Mouse (Mus musculus): Measurements from ENCODE around the gene Smco3.
A peak's percentile ranks its signal among the peaks of the same experiment; 100 is the strongest.

Gene Smco3

GRCm38 (mm10) chr6:136847267-136847666 lies 12.0 kb upstream of the Smco3 start:
- DNase-seq (ENCODE audit: low read depth, low spot score), result no peak

GRCm38 (mm10) chr6:136845706-136846480 lies 10.6 kb upstream of the Smco3 start:
- DNase-seq (ENCODE audit: low read depth, low spot score), result no peak

- DNase-seq (ENCODE audit: low read depth, low spot score), result no peak
These were observed 9.7 kb upstream of the Smco3 start for GRCm38 (mm10) chr6:136844903-136845302.

- no peak for DNase-seq (ENCODE audit: low read depth, low spot score)
These were observed 2.1 kb upstream of the Smco3 start for GRCm38 (mm10) chr6:136837323-136837722.

GRCm38 (mm10) chr6:136831712-136832111 lies 3.5 kb downstream of the Smco3 start:
- no peak for DNase-seq (ENCODE audit: low read depth, low spot score)

GRCm38 (mm10) chr6:136828681-136829080 lies 6.6 kb downstream of the Smco3 start:
- DNase-seq (ENCODE audit: low read depth, low spot score), result no peak

- DNase-seq (ENCODE audit: low read depth, low spot score), result peak; percentile 96
These were observed 7.2 kb downstream of the Smco3 start, which contains the start of gene Wbp11 for GRCm38 (mm10) chr6:136827881-136828561. Gene Wbp11 (minus strand): TSS chr6:136828233.

GRCm38 (mm10) chr6:136827516-136827880 lies 7.8 kb downstream of the Smco3 start, which contains the start of gene BC049715:
Gene BC049715 (plus strand): TSS chr6:136827626.
- DNase-seq (ENCODE audit: low read depth, low spot score), result no peak

GRCm38 (mm10) chr6:136827116-136827515 lies 8.1 kb downstream of the Smco3 start:
- no peak for DNase-seq (ENCODE audit: low read depth, low spot score)

- no peak for DNase-seq (ENCODE audit: low read depth, low spot score)
These were observed 10.3 kb downstream of the Smco3 start for GRCm38 (mm10) chr6:136824987-136825386.

GRCm38 (mm10) chr6:136821086-136821485 lies 14.2 kb downstream of the Smco3 start:
- DNase-seq (ENCODE audit: low read depth, low spot score), result no peak

GRCm38 (mm10) chr6:136820381-136820780 lies 14.9 kb downstream of the Smco3 start:
- no peak for DNase-seq (ENCODE audit: low read depth, low spot score)

GRCm38 (mm10) chr6:136817549-136817948 lies 17.7 kb downstream of the Smco3 start:
- no peak for DNase-seq (ENCODE audit: low read depth, low spot score)

- no peak for DNase-seq (ENCODE audit: low read depth, low spot score)
These were observed 18.4 kb downstream of the Smco3 start for GRCm38 (mm10) chr6:136816826-136817225.

GRCm38 (mm10) chr6:136815381-136815780 lies 19.9 kb downstream of the Smco3 start:
- no peak for DNase-seq (ENCODE audit: low read depth, low spot score)

- DNase-seq (ENCODE audit: low read depth, low spot score), result no peak
These were observed 22.1 kb downstream of the Smco3 start for GRCm38 (mm10) chr6:136813117-136813516.

GRCm38 (mm10) chr6:136811196-136811595 lies 24.1 kb downstream of the Smco3 start:
- no peak for DNase-seq (ENCODE audit: low read depth, low spot score)

GRCm38 (mm10) chr6:136809673-136810072 lies 25.6 kb downstream of the Smco3 start:
- DNase-seq (ENCODE audit: low read depth, low spot score), result no peak

GRCm38 (mm10) chr6:136809077-136809476 lies 26.2 kb downstream of the Smco3 start:
- DNase-seq (ENCODE audit: low read depth, low spot score), result no peak

GRCm38 (mm10) chr6:136808631-136809046 lies 26.6 kb downstream of the Smco3 start:
- no peak for DNase-seq (ENCODE audit: low read depth, low spot score)

- DNase-seq (ENCODE audit: low read depth, low spot score), result peak; percentile 91
These were observed 27.2 kb downstream of the Smco3 start, which contains the start of gene H2afj for GRCm38 (mm10) chr6:136808014-136808417. Gene H2afj (plus strand): TSS chr6:136808244.

GRCm38 (mm10) chr6:136807395-136808013 lies 27.7 kb downstream of the Smco3 start:
- no peak for DNase-seq (ENCODE audit: low read depth, low spot score)

Data from retina, adult 2 months (tissue).